Mouse (Mus musculus) left cerebral cortex, postnatal 10 days (tissue): ENCODE data around the gene Hba-a1. TPM values are rescaled to one million over a fixed set of nuclear protein-coding genes. Genes with fewer than 3 reads are reported as not detected.
A peak's percentile ranks its signal among the peaks of the same experiment; 100 is the strongest.

Experiments used
- DNase-seq, 2 experiments: peaks; one replicate each; pipeline ENCODE4 v3.0.0; 2021 to 2022; ENCODE audit warnings: low spot score in 2 of 2, mixed read lengths in 1 of 2; ENCODE audit errors: extremely low spot score in 1 of 2
- intact Hi-C: fragments of 180-260 bp; cut with DNase I; formaldehyde crosslinking; loops from one replicate; pipeline ENCODE4 v1.15.1; 2025
- total RNA-seq, 2 experiments: library from RNA; stranded (reverse); gene quantifications; 2 replicates each; pipeline ENCODE4 v1.2.3; 2021

Hba-a1 gene
- total RNA-seq, 2 experiments from 2014 or later, result 406 to 790 TPM

- no peak for DNase-seq
- intact Hi-C loops, result no loop called here
Measured at GRCm38 (mm10) chr11:32309928-32310327, 26.6 kb downstream of the Hba-a1 start.

GRCm38 (mm10) chr11:32316009-32316408 is 32.7 kb downstream of the Hba-a1 start:
- intact Hi-C loops, result no loop called here
- DNase-seq, result no peak

GRCm38 (mm10) chr11:32320507-32321195 is 37.3 kb downstream of the Hba-a1 start:
- no peak for DNase-seq
- intact Hi-C loops, result loop anchor here (5.0 to 10.0 kb wide), 2 partner anchors 106 to 138 kb away; no protein-coding TSS in a partner anchor

- DNase-seq, result peak in 1 of 2 experiments; percentile 85
- intact Hi-C loops, result loop anchor here (5.0 to 10.0 kb wide), 2 partner anchors 106 to 139 kb away; no protein-coding TSS in a partner anchor
Measured at GRCm38 (mm10) chr11:32321196-32321565, 37.9 kb downstream of the Hba-a1 start.

GRCm38 (mm10) chr11:32324609-32325008 is 41.3 kb downstream of the Hba-a1 start:
- peak; percentile 73 to 88 for DNase-seq
- intact Hi-C loops, result loop anchor here (5.0 to 10.0 kb wide), 2 partner anchors 110 to 142 kb away; no protein-coding TSS in a partner anchor

- DNase-seq, result no peak
- intact Hi-C loops, result no loop called here
Measured at GRCm38 (mm10) chr11:32331075-32331474, 47.8 kb downstream of the Hba-a1 start.

- no peak for DNase-seq
- intact Hi-C loops, result no loop called here
Measured at GRCm38 (mm10) chr11:32331861-32332260, 48.5 kb downstream of the Hba-a1 start.

- no peak for DNase-seq
Measured at GRCm38 (mm10) chr11:32333235-32333634, 49.9 kb downstream of the Hba-a1 start.

More at GRCm38 (mm10) chr11:32333235-32333634, 49.9 kb downstream of the Hba-a1 start:
- intact Hi-C loops, result no loop called here

Other genes starting within 250 kb of the Hba-a1 start
- gene Il9r, start 83.2 kb upstream of the Hba-a1 start, total RNA-seq, result not detected
- 10 to 100 TPM; 25.9 to 28.4 TPM for gene Snrnp25, start 78.1 kb upstream of the Hba-a1 start, total RNA-seq
- 10 to 100 TPM; 16.4 to 21.8 TPM for gene Rhbdf1, start 61.2 kb upstream of the Hba-a1 start, total RNA-seq
- 10 to 100 TPM; 18.7 to 19.8 TPM for gene Mpg, start 57.0 kb upstream of the Hba-a1 start, total RNA-seq
- 10 to 100 TPM; 55.9 to 60.0 TPM for gene Nprl3, start 15.8 kb upstream of the Hba-a1 start, total RNA-seq
- not detected for gene Hba-x, start 7.1 kb upstream of the Hba-a1 start, total RNA-seq
- 1 to 10 TPM; 2.9 to 3.3 TPM for gene Hbq1b, start 3.5 kb downstream of the Hba-a1 start, total RNA-seq
- gene Hba-a2, start 13.0 kb downstream of the Hba-a1 start, total RNA-seq, result 100 to 1,000 TPM; 384 to 756 TPM
- gene Hbq1a, start 16.6 kb downstream of the Hba-a1 start, total RNA-seq, result 1 to 10 TPM; 1.9 to 2.1 TPM
- gene Sh3pxd2b, start 64.3 kb downstream of the Hba-a1 start, total RNA-seq, result 10 to 100 TPM; 28.2 to 31.9 TPM
- gene Ubtd2, start 171.9 kb downstream of the Hba-a1 start, total RNA-seq, result 10 to 100 TPM; 46.9 to 54.9 TPM
- gene Efcab9, start 248.6 kb downstream of the Hba-a1 start, total RNA-seq, result not detected
- 1 to 10 TPM; 6.4 to 7.5 TPM for gene Stk10, start 249.8 kb downstream of the Hba-a1 start, total RNA-seq